Mouse (Mus musculus): ENCODE measurements at regions not wholly inside any gene's neighbourhood (a gene's known extent, or its start where the extent isn't known, plus 50 kb on each side); places are given as distances from the start of the nearest gene placed in this dataset.

GRCm38 (mm10) chr2:117023436-117023835 is 97.7 kb upstream of the Spred1 start:
- no peak for ATAC-seq

- no peak for ATAC-seq
Observed at GRCm38 (mm10) chr2:117027071-117027470, 94.1 kb upstream of the Spred1 start.

GRCm38 (mm10) chr2:117028771-117029170 is 92.4 kb upstream of the Spred1 start:
- ATAC-seq, result no peak

GRCm38 (mm10) chr2:117036197-117036872 is 84.8 kb upstream of the Spred1 start:
- no peak for ATAC-seq

GRCm38 (mm10) chr2:117040211-117040610 is 81.0 kb upstream of the Spred1 start:
- no peak for ATAC-seq

GRCm38 (mm10) chr2:117043831-117044230 is 77.3 kb upstream of the Spred1 start:
- no peak for ATAC-seq

- ATAC-seq, result no peak
Observed at GRCm38 (mm10) chr2:117048290-117048730, 72.9 kb upstream of the Spred1 start.

GRCm38 (mm10) chr2:117050061-117050460 is 71.1 kb upstream of the Spred1 start:
- ATAC-seq, result no peak

GRCm38 (mm10) chr2:117064126-117064525 is 57.0 kb upstream of the Spred1 start:
- no peak for ATAC-seq

- no peak for ATAC-seq
Observed at GRCm38 (mm10) chr2:117070348-117070747, 50.8 kb upstream of the Spred1 start.

GRCm38 (mm10) chr2:117071098-117071497 is 50.1 kb upstream of the Spred1 start:
- ATAC-seq, result no peak
